Mouse (Mus musculus) frontal cortex, postnatal 36 days (tissue): ENCODE data around the gene Brf1.

ENCODE experiments used
- DNase-seq, 2 experiments: peaks; one replicate each; pipeline ENCODE4 v3.0.0; 2022; ENCODE audit warnings: low spot score in 2 of 2

The Brf1 gene

DNA sequence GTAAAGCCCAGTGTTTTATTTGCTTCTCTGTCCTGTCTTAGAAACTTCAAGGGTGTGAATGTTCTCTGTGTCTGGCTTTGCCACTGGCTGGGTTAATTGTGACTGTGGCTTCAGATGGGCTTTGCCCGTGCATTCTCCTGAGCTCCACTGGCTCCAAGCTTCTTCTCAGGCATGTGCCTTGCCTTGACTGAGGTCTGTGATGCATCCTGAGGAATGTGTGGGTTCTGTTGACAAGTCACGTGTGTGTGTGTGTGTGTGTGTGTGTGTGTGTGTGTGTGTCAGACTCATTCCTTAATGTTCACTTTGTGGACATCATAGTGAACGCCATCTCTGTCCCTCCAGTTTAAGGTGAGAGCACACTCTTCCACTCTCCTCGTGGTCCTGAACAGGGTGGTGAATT, 18.3 kb upstream of the Brf1 start:
- DNase-seq, result no peak

DNA sequence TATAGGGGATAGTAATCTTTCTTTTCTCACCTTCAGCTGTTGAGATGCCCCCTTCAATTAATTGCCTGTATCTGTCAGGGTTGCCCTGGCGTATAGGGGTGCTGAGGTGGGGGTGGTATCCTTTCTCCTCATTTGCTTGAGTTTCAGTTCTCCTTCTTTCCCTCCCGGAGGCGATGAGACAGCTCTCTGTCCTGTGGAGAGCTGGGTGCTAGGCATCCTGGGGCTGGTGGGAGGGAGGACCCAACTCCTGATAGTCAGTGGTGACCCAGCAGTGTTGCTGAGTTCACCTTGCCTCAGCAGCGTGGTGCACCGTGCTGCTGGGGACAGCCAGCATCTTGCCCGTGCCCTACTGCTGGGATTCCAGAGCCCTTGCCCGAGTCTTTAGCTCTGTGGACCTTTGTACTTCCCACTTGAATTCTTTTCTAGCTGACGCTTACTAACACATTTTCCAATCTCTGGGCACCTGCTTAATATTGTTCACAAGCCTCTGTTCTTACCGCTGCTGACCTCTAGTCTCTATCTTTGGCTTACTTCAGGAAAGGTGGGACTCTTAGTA, 17.0 kb upstream of the Brf1 start:
- DNase-seq, result no peak

DNA sequence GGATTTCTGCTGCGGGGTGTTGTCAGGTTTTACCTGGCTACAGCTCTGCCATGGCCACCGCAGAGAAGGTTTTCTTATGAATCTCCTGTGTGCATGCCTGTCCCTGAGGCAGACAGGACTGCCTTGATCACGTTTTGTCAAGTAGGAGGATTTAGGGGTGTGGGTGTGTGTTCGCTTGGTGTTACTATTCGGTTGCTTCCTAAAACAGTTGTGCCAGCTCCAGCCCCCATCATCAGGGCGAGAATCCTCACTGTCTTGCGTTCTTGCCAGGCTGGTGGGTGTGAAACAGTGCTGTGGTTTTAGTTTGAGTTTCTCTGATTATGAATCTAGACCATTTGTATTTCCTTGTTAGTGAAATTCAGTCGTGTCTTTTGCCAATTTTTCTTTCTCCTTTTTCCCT, 16.5 kb upstream of the Brf1 start:
- DNase-seq, result peak; percentile 80 to 92

DNA sequence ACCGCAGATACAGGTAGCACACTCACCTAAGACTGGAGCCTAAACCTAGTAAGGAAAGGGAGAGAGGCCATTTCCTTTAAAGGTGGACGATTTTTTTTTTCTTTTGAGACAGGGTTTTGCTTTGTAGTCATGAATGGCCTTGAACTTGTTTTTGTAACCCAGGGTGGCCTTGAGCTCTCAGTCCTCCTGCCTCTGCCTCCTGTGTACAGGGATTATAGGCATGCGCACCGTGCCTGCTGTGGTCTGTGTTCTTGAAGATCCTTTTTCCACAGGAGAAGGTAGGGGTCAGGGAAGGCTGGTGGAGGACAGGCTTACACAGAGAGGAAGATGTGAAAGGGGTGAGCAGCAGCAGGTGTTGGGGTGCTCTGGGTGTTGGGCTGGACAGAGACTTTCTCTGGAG, 15.5 kb upstream of the Brf1 start:
- no peak for DNase-seq

DNA sequence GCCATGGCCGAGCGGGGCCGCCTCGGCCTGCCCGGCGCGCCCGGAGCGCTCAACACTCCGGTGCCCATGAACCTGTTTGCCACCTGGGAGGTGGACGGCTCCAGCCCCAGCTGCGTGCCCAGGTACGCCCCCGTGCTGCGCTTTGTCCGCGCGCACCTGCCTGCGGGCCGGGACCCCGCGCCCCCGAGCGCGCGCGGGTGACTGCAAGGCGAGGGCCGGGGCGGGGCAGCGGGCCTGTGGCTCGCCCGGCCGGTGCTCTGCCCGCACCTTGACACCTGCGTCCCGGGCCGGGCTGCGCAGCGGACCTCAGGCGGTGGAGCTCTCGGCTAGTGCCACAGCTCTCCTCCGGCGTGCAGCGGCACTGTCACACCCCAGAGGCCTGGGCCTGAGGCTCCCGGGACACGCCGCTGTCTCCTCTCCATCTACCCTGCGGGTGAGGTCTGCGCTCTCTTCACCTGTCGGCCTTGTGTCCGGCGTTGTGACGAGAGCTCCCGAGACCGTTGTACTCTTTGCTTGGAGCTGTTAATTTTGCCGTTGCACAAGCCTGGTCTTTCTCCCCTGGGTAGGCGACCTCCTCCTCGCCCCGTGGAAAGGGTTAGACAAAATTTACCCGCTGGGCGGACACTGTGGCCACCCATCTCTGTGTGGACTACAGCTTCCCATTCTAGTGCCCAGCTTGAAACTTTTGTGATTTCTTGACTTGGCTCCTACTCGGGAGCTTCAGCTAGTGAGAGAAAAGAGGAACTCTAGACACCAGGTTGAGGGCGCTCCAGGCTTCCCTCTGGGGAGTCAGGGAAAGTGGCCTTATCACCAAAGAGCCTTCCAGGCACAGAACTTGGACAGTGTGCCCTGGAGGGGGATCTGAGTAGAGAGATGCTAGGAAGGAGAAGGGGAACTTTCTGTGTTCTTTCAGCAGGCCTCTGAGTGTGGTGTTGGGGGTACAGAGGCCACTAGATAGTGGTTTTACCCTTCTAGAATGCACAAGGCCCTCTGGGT, 14.4 kb upstream of the Brf1 start:
- peak in 1 of 2 experiments; percentile 20 for DNase-seq

DNA sequence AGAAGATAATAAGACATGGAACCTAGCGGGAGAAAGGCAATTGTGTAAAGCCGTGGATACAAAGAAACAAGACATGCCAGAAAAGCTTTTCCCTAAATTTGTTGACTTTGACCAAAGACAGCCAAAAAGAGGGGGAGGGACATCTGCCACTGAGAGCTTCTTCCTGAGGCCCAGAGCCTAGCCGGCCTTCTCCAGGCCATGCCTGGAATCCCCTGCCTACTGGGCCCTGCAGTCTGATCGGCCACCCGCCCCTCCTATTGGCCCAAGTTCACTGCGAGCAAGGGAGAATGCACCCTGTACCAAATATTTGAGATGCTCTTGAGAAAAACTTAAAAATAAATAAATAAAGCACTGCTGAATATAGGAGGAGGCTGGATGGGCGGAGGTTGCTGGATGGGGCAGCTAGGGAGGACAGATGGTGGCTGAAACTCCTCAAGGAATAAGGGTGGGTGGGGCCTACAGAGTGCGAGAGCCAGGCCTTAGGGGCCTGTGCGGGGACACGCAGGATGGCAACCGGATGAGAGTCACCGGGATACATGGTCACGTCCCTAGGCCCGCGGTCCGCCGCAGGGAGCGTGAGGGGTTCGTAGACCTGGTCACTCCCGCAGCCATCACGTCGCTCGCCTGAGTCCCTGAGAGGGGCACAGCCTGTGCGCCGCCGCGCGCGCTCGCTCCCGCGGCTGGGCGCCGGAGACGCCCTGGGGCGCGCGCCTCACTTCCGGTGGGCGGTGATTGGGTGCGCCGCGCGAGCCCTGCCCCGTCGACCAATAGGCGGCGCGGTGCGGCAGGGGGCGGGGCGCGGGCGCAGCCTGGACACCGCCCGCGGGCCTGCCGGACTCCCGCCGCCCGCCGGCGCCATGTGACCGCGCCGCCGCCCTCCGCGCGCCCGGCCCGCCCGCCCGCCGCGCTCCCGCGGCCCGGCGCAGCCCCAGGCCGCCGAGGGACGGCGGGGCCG, 13.4 kb upstream of the Brf1 start, which contains the start of gene Pacs2:
TSS of gene Pacs2 (plus strand) at position 905 of the 955 bp plus-strand sequence.
- DNase-seq, result peak; percentile 86 to 93

DNA sequence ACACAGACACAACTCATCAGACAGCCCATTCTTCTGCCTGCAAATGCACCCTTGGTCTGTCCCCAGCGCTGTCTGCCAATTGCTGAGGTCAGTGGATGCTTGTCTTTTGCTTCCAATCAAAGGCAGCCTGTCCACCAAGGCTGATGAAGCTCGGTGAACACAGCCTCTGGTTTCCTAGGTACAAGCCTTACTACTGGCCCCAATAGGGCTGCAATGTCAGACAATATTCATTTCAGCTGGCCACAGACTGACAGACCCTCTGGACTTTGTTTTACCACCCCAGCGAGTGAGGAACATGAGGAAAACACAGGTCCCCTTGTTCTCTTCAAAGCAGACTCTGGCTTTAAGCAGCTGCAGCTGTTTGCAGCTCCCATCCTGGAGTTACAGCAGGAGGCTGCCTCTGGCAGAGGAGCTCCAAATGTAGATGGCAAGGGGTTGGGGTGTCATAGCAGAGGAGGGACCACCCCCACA, 12.6 kb upstream of the Brf1 start:
- DNase-seq, result peak; percentile 35 to 48

DNA sequence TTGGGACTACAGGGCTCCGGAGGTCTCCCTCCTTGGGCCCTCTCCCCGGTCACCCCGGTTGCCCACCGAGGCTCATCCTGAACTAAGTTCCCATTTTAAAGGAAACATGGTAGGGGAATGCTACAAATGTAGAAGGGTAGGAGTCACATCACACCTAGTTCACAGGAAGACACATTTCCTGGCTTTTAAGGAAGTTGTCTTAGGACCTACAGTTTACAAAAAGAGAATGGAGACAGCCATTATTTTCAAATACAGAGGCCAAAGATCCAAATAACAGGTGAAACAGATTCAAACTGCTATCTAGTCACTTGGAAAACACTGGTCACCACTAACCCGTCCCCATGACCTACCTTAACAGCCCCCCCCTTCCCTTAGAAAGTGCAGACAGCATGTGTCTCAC, 11.9 kb upstream of the Brf1 start:
- DNase-seq, result no peak

DNA sequence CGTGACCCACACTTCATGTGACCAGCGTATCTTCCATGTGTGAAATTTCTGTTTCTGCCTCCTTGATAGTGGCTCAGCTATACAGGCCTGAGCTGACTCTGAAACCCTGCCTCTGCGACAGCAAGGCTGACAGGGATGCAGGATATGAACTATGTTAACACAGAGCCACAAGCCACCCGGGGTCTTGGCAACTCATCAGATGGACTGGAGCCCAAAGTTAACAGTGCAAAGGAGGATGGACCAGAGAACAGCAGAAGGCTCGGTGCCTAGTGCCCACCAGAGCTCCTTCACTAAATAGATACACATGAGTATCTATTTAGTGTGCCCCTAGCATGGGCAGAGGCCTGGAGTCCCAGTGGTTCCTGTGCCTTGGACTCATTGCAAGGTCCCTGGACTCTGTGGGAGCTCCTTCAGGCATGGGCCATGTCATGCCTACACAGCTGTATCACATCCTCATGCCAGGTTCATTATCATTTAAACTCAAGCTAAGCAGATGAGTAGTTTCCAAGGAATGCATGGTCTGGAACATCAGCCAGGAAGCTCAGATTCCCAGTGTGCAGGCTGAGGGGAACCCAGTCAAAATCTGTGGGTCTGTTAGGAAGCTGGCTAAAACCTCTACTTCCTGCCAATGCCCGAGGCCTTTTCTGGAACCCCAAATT, 11.3 kb upstream of the Brf1 start:
- no peak for DNase-seq

DNA sequence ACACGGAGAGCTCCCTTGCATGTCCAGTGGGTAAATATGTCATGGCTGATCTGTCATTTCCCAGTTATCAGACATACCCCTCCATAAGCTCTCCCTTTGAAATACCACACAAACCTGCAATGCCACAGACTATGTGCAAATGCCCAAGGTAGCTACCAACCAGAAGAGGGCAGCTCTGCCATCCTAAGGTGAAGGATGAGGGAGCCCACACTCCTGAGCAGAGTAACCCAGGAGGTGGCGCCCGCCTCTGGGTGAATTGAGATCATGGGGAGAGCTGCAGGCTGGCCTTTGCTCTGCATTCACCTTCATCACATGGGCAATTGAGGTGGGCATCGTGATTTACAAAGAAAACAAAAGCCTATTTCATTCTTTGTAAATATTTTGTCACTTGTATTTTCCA, 4.5 kb upstream of the Brf1 start:
- peak; percentile 54 to 67 for DNase-seq

DNA sequence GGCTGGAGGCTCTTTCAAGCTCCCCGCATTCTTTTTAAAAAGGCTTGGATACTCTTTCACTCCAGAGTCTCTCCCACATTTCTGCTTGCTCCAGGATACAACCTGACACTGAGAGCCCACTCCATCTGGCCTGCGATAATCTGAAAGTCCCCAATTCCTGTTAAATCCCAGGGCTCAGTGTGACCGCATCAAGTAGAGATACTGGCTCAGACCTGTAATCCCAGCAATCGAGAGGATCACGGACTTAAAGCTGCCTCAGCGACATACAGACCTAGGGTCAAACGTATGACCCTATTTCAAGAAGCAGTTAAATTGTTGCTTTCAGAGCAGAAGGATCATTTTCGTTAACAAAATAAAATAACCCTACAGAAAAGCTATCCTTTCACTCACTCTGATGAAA, 3.5 kb upstream of the Brf1 start:
- no peak for DNase-seq

DNA sequence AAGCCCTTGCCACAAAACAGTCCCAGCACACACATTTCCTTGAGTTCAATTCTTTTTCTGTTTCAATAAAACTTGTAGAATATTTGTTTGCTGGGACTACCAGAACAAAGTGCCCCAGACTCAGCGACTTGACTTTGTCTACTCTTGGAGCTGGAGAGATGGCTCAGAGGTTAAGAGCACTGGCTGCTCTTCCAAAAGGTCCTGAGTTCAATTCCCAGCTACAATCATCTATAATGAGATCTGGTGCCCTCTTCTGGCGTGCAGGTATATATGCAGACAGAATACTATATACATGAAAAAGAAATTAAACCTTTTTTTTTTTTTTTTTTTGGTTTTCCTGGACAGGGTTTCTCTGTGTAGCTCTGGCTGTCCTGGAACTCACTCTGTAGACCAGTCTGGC, 2.2 kb upstream of the Brf1 start:
- DNase-seq, result no peak

DNA sequence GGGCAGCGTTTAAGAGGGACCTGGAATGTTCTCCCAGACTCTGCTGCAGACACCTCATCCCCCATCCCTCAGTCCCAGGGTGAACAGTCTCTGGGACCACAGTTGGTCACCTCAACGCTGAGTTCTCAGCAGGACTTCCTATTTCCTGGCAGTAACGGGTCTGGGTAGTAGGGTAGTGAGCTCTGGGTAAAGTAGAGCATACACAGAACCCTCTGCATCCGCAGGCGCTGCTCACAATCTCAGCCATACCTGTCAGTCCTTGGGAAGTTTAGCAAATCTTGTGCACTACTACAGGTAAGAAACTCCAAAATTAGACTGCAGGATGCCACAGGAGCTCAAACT, 600 bp upstream of the Brf1 start:
- DNase-seq, result no peak

DNA sequence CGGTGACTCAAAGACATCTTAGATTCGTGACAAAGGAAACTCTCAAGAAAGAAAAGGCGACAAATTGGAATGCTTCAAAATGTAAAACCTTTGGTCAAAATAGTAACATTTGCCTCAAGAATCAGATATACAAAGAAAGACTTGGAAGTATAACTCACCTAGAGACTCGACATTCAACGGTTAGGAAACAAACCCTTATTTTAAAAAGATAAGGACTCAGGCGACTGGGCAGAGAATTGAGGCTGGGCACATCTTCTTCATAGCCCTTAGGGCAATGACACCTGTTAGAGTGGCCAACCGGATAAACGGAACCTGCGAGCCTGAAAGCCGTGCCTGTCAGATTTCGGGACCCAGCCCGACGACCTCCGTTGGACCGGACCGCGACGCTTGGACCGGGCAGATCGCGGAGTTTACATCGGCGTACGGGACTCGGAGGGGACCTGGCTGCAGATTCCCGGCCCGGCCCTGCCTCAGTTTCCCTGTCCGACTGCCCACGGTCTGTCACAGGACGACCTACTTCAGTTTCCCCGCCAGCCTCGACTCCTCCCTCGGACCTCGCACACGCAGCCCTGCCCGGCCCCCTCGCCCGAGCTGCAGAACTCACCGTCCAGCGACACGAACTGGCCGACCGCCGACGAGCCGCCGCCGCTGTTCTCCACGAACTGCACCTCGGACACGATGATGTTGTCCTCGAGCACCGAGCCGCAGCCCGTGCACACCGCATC, 773 bp downstream of the Brf1 start:
- DNase-seq, result no peak

DNA sequence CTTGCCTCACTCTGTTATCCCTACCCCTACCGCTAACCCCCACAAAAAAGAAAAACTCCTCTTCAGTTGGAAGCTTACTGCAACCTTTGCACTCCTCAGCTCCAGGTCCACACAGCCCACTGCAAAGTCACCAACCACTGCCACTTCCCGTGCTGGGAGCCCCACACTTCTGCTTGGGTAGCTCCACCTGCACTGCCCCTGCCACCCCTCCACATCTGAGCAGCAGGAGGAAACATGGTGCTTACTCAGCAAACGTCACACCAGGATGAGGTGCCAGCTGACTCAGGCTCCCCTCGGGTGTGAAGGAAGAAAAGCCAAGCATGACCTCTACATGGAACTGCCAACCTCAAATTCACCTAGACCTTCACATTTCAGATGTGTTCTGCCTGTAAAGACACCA, 6.4 kb downstream of the Brf1 start:
- no peak for DNase-seq

DNA sequence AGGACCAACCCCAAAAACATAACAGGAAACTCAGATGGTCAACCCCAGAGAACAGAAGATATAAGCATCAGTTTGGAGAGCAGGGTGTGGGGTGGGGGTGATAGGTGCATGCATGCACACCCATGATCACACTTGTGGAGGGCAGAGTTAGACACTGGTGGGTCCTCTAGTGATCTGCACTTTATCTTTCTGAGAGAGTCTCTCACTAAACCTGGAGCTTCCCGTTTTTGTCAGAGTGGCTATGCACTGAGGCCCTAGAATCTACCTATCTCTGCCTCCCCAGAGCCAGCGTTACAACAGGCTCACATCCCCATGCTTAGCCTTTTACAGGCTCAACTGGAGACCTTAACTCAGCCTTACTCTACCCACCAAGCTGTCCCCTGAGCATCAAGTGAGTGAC, 9.1 kb downstream of the Brf1 start:
- no peak for DNase-seq

DNA sequence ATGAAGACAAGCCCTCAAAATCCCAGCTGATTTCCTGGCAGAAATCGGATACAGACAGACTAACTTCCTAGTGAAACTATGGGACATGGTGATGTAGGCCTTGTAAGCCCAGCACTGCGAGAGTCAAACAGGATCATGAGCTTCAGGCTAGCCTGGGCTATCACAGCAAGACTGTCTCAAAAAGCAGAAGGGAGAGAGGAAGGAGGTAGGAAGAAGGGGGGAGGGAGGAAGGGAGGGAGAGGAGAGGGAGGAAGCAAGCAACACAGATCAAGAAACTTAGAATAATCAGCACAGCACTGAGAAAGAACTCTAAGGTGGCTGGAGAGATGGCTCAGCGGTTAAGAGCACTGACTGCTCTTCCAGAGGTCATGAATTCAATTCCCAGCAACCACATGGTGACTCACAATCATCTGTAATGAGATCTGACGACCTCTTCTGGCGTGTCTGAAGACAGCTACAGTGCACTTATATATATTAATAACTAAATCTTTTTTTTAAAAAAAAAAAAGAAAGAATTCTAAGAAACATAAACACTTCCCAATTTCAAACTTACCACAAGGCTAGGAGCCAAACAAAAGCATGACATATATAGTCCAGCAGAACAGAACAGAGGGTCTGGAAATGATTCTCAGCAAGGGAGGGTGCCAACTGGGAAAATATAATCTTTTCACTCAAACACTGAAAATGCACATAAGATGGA, 9.6 kb downstream of the Brf1 start:
- DNase-seq, result no peak

DNA sequence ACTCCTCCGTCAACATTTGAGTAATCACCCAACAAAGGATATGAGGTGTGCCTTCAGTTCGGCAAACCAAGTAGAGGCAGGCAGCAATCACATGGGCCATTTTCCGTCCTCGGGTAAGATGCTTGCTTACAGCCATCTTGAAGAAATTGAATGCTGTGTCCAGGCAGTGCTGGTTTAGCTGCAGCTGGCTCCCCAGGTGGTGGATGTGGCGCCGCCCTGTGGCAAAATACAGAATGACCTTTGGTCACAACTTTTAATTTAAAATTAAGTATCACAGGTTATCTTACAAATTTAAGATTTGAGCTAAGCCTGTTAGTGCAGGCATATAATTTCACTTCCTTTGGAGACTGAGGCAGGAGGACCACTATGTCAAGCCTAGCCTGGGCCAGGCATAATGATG, 12.6 kb downstream of the Brf1 start:
- DNase-seq, result no peak

DNA sequence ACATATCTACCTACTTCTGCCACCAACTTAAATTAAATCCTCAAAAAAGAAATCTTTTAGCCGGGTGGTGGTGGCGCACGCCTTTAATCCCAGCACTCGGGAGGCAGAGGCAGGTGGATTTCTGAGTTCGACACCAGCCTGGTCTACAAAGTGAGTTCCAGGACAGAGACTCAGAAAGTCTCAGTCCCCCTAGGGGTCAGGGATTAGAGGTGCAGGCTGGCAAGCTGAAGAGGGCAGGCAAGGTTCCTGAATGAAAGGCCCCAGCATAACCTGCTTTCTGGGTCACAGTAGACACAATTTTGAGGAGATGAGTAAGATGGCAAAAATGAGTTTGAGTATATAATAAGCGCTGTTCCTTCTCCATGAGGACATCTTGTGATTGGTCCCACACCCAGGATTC, 15.2 kb downstream of the Brf1 start:
- no peak for DNase-seq

DNA sequence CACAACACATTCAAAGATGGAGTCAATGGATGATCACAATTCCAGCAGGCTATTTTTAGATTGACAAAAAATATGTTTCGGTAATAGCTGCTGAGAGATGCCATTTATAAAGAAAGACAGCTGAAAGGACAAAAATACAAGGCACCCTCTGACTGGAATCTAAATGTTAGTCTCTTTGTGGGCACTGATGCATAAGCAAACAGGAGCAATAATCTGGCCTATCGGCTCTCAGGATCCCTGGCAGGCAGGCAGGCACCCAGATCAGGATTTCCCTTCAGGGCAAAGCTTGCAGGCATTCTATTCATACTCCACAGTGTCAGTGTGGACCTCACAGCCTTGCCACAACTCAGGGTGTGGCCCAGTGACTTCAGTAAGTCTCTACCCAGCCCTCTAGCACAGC, 18.5 kb downstream of the Brf1 start:
- no peak for DNase-seq
